Mouse (Mus musculus) left cerebral cortex, adult 11 months (tissue): ENCODE data around the gene Aaed1.

ENCODE experiments used
- DNase-seq: peaks from one replicate; pipeline ENCODE4 v3.0.0; 2022; ENCODE audit warnings: low spot score

The Aaed1 gene

DNA sequence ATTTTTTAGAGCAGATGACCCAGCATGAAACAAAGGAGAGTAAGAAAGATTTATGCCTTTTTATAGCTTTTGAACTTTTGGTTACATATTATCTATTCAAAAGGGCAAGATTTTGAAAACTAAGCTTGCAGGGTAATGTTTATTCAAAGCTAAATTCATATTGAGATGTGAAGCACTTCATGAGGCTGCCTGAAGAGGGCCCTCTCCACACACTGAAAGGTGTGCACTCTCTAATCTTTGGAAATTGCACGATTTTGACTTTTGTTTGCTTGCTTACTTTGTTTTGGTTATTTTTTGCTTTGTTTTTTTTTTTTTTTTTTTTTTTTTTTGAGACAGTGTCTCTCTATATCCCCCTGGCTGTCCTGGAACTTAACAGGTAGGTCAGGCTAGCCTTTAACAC lies 62.1 kb downstream of the Aaed1 start:
- DNase-seq: no peak

GRCm38 (mm10) chr13:64248775-64249524 lies 63.6 kb downstream of the Aaed1 start:
- peak; percentile 57 for DNase-seq

DNA sequence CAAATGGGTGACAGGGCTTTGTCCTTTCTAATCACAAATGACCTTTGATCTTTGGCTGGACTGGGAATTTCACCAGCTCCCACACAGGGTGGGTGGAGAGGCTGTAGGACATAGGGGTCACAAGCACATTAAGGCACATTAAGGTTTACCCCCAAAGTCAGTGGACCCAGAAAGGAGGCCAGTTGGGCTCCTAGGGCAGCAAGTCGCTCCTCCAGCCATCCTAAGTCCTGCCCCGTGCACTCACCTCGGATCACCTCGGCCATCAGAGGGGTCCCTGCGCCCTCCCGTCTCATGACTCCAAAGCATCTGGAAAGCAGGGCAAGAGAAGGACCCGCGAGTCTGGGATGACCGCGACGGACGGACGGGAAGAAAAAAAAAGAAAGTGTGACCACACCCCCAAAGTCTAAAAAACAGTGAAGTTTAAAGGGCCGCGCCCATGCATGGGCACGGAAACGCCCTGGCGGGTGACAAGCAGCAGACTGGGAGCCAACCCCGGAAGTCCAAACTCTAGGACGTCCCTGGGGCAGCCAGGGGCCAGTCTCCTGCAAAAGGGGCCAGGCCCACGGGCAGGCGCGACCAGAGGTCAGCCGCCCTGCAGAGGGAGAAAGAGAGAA lies 64.2 kb downstream of the Aaed1 start:
- no peak for DNase-seq

DNA sequence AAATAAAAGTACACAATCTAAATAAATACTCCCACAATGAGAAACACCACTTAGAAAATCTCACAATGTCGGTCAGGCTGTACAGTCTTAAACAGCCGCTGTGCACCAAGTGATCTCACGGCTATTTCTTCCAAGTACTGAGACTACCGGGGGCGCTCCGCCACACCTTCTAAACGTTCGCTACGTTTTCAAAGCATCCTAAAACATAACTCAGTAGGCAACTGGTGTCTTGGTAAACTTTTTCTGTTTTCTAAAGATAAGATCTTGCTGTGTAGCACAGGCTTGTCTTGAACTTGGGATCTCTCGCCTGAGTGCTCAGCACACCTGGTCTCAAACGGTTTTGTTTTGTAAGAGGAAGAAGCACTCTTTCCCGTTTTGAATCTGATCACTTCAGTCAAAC lies 66.4 kb downstream of the Aaed1 start:
- DNase-seq: no peak

DNA sequence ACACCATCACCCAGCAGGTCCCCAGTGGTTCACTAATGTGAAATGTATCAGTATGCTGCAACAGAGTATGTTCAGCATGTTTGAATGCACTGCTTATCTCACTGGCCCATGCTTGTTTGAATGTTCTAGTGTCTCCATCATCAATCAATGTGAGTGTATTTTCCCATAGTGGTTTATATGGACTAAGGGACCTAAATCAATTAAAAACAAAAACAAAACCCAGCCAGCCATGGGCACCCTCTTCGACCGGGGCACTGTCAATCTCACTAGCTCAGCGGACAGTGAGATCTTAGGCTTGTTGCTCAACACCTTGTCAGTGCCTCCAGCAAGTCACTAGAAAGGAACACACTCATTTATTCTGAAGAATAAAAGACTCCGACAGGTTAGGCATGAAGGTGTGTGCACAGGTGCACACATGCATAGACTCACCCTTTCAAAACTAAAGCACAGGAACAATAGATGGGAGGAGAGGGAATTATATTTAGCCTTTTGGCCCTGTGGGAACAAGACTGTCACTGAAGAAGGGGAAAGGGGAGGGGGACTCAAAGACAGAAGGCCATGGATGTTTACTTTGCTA lies 67.7 kb downstream of the Aaed1 start:
- DNase-seq: no peak

- no peak for DNase-seq
These were observed 69.8 kb downstream of the Aaed1 start for GRCm38 (mm10) chr13:64242721-64243120.

DNA sequence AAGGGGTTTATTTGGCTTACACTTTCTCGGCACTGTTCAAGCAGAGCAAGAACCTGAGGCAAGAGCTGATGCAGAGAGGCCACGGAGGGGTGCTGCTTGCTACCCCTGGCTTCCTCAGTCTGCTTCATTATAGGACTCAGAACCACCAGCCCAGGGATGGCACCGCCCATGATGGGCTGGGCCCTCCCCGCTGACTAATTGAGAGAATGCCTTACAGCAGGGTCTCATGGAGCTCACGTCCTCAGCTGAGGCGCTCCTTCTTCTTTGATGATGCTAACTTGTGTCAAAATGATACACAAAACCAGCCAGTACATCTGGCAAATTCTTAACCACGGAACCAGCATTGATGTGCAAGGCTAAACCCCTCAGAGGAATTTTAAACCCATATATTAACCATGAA lies 71.9 kb downstream of the Aaed1 start:
- DNase-seq: no peak

DNA sequence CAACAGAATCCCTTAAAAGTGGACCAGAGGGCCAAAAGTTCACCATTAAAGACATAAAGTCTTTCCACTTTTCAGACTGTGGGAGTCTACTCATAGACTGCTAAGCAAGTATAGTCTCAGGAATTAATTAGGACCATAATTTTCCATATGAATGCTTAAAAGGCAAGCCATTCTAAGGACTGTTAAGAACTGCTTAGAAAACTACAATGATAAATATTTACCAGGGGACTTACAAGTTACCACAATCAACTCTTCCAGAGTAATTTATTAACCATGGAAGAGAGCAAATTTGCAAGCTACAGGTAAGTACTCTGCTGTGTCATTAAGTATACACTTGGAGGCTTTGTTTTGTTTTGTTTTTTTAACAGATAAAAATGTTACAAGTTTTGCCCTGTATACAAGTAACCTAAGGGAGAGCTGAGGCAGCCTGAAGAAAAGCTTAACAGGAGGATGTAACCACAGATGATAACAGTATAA lies 74.8 kb downstream of the Aaed1 start:
- DNase-seq: no peak

DNA sequence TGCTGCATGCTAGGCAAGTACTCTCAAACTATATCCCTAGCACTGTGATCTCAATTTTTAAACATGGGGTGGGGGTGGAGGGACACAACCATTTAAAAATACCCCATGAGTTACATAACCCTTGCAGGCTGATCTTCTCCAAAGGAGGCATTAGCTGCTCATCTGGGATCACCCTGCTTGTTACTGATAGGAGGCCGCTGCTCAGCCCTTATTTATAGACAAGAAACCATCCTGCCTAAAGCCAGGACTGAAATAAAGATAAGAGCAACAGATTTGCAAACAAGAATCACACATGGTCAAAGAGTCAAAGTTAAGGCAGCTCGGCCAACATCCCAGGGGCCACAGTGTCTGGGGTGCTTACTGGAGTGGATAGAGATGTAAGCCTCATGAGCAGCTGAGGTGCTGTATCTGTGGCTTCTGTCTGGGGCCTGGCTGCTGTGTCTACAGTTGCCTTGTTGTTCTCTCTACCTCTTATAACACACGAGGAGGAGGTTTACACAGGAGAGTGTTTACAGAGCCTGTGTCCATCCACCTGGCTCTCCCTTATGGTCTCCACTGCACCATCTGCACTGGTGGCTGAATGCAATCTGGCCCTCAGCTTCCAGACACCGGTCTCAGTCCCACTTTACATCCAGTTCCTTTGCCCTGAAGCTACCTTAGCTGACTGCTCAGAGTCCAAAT lies 75.4 kb downstream of the Aaed1 start:
- DNase-seq: no peak

DNA sequence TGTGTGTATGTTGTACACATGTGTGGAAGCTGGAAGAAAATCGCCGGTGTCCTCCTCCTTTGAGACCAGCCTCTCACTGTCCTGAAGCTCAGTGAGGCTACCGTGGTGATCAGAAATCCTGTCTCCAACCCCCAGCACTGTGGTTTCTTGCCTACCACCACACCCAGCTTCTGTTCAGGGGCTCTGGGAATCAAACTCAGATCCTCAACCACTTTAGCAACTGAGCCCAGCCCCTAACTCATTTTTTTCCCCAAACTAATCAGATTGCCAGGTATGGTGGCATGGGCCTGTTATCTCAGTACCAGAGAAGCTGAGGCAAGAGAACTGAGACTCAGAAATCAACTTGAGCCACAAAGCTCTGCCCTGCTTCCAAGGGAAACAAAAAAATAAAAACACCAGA lies 76.7 kb downstream of the Aaed1 start:
- no peak for DNase-seq

DNA sequence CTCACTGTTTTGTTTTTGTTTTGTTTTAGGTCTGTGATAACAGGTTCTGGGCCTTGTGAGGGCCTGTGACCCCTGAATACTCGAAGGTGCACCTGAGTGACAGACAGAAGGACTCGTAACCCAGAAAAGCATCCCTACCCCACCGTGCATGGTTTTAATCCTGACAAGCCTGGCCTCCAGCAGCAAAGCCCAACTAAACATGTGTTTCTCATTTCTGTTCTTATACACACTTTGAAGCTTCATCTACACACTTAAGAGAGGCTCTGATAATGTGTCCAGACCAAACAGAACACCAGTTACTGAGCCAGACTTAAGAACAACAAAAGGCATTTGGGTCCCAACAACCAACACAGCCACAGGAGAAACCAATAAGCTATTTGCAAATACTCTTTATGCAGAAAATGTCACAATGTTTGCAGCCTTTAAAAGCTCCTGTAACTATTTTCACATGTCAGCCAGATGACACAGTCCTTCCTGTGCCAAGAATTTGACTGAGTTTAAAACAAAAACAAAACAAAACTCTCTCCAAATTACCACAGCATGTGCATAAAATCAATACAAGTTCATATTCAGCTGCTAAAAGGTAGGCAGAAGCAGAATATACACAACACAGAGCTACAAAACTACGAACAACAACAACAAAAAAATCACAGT lies 77.3 kb downstream of the Aaed1 start:
- DNase-seq: no peak

GRCm38 (mm10) chr13:64233139-64233538 lies 79.4 kb downstream of the Aaed1 start:
- DNase-seq: no peak

DNA sequence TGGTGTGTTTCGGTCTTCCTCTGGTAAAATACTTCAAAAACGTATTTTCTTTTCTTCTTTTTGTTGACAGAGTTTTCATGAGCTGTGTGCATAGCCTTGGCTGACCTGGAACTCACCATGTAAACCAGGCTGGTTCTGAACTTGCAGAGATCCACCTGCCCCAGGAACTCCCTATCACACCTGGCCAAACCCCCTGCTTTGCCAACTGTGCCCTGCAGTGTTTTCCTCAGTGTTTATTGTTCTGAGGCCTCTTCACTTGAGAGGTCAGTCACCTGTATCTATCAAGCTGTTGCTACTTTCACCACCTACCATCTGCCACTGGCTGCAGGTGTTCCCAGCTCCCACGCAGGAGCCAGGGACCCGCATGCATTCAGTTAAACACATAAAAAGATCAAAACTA lies 85.8 kb downstream of the Aaed1 start:
- no peak for DNase-seq

DNA sequence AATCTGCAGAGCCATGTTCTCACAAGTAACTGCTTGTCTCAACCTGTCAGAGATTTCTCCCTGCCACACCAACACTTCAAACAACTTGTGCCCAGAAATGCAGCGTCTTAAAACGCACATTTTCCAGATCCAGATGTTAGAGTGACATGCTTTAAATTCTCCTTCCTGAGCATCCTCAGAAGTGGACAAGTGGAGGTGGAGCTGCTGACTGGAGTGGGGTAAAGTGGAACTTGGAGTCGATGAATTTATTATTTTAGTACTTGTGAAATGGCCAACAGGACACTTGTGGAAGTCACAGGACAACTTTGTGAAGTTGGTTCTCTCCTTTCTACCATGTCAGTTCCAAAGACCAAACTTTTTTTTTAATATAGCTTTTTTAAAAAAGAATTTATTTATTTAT lies 86.8 kb downstream of the Aaed1 start:
- no peak for DNase-seq
